Mouse (Mus musculus): Measurements from ENCODE around the gene Oog4. TPM values are rescaled to one million over a fixed set of nuclear protein-coding genes. Genes with fewer than 3 reads are reported as not detected.
A peak's percentile ranks its signal among the peaks of the same experiment; 100 is the strongest.
"Not testable (repeated sequence)": the region's sequence is repeated elsewhere in the genome, so short reads cannot be mapped to it uniquely, and the experiment has no call there.

Oog4 gene
- not detected for total RNA-seq (2021)
- long read RNA-seq, experiment 1: 0 reads
- long read RNA-seq, experiment 2: 0 reads

- no peak for DNase-seq
Observed at GRCm38 (mm10) chr4:143450224-143450623, at the start of gene Oog4. Oog4 (minus strand) TSS chr4:143450324.

- not testable (repeated sequence) for DNase-seq
Observed at GRCm38 (mm10) chr4:143426770-143427169, 23.4 kb downstream of the Oog4 start.

- no peak for DNase-seq
Observed at GRCm38 (mm10) chr4:143414121-143414520, 36.0 kb downstream of the Oog4 start.

GRCm38 (mm10) chr4:143413621-143414020, 36.5 kb downstream of the Oog4 start:
- no peak for DNase-seq

- DNase-seq: peak; percentile 88 to 89
Observed at GRCm38 (mm10) chr4:143412219-143413092, 37.7 kb downstream of the Oog4 start, which contains the start of gene Pramef8. Pramef8 (plus strand) TSS chr4:143412426.

GRCm38 (mm10) chr4:143411566-143412218, 38.4 kb downstream of the Oog4 start:
- DNase-seq: no peak

GRCm38 (mm10) chr4:143394181-143394580, 55.9 kb downstream of the Oog4 start, which contains the start of gene Pramel1:
Pramel1 (plus strand) TSS chr4:143394428.
- no peak for DNase-seq

GRCm38 (mm10) chr4:143388955-143389702, 61.0 kb downstream of the Oog4 start:
- peak; percentile 55 to 62 for DNase-seq

Other genes with a start within 250 kb of the Oog4 start
- gene Prdm2, start 237.3 kb downstream of the Oog4 start, total RNA-seq (2021): 10 to 100 TPM; 26.2 to 28.1 TPM
- 1 to 10 TPM; 5.1 to 7.4 TPM for gene Pdpn, start 150.8 kb downstream of the Oog4 start, total RNA-seq (2021)
- under 1 TPM in 1 of 2 experiments, not detected in 1; 0.26 TPM for gene Lrrc38, start 100.6 kb downstream of the Oog4 start, total RNA-seq (2021)
- gene Pramel1, start 55.9 kb downstream of the Oog4 start, total RNA-seq (2021): not detected
- gene Pramef8, start 37.9 kb downstream of the Oog4 start, total RNA-seq (2021): 10 to 100 TPM; 11.5 to 12.3 TPM
- gene Gm13043, start 61.0 kb upstream of the Oog4 start, total RNA-seq (2021): not detected
- gene Gm13040, start 85.6 kb upstream of the Oog4 start, total RNA-seq (2021): not detected
- gene BC080695, start 101.4 kb upstream of the Oog4 start, total RNA-seq (2021): not detected
- gene Gm13057, start 101.4 kb upstream of the Oog4 start, total RNA-seq (2021): not detected
- gene Gm13083, start 164.7 kb upstream of the Oog4 start, total RNA-seq (2021): not detected
- gene Gm13088, start 206.9 kb upstream of the Oog4 start, total RNA-seq (2021): not detected